Mouse (Mus musculus) midbrain, embryonic 16.5 days (tissue): ENCODE measurements around the gene Cdkal1. TPM values are rescaled to one million over a fixed set of nuclear protein-coding genes. Genes with fewer than 3 reads are reported as not detected.
A peak's percentile ranks its signal among the peaks of the same experiment; 100 is the strongest.

Source experiments
- ATAC-seq: fragments of 200-750 bp; cut with Nextera tagmentation; 2 replicates; pipeline ENCODE4 v1.8.0; 2017; ENCODE audit warnings: moderate TSS enrichment
- H3K27ac ChIP-seq: fragments of 300-500 bp; sonication (generic); 2 replicates; pipeline ENCODE4 v1.5.1; 2014; ENCODE audit warnings: mild to moderate bottlenecking, low read length, mixed read lengths
- H3K27me3 ChIP-seq: fragments of 300-500 bp; sonication (generic); 2 replicates; pipeline ENCODE4 v1.6.1; 2014; ENCODE audit warnings: low read depth, low read length, mixed read lengths; ENCODE audit not compliant: control insufficient read depth, insufficient read depth
- H3K36me3 ChIP-seq: fragments of 300-500 bp; sonication (generic); 2 replicates; pipeline ENCODE4 v1.6.1; 2014; ENCODE audit warnings: mild to moderate bottlenecking, low read length, moderate library complexity, mixed read lengths; ENCODE audit not compliant: control insufficient read depth, insufficient read depth
- H3K4me1 ChIP-seq: fragments of 300-500 bp; sonication (generic); 2 replicates; pipeline ENCODE4 v1.6.1; 2014; ENCODE audit warnings: mild to moderate bottlenecking, low read length, mixed read lengths; ENCODE audit not compliant: control insufficient read depth, insufficient read depth
- H3K4me2 ChIP-seq: fragments of 300-500 bp; sonication (generic); 2 replicates; pipeline ENCODE4 v1.6.1; 2014; ENCODE audit warnings: mild to moderate bottlenecking, low read length, mixed read lengths
- H3K4me3 ChIP-seq: fragments of 300-500 bp; sonication (generic); 2 replicates; pipeline ENCODE4 v1.5.1; 2014; ENCODE audit warnings: low read depth, mild to moderate bottlenecking, low read length, moderate library complexity, mixed read lengths
- H3K9ac ChIP-seq: fragments of 300-500 bp; sonication (generic); 2 replicates; pipeline ENCODE4 v1.6.1; 2014; ENCODE audit warnings: low read depth, low read length, mixed read lengths
- H3K9me3 ChIP-seq: fragments of 300-500 bp; sonication (generic); replicated peaks from 2 replicates; pipeline ENCODE4 v1.6.1; 2014; ENCODE audit warnings: mild to moderate bottlenecking, low read length, mixed read lengths; ENCODE audit not compliant: control insufficient read depth, poor library complexity, severe bottlenecking
- WGBS: fragments of 180-500 bp; shearing (Covaris S2); extraction: QIAGEN DNeasy Blood & Tissue Kit; methylation state at CpG from one replicate; pipeline ENCODE4 v1.1.7; 2014; 5-methylcytosine and 5-hydroxymethylcytosine counted together
- polyA plus RNA-seq: library from polyadenylated mRNA; unstranded; fragments of >200 nt; fragmentation: Nextera tagmentation; extraction: Ambion mirVana; gene quantifications from 2 replicates; pipeline ENCODE4 v1.2.1, GENCODE M21; 2015

Gene Cdkal1
- polyA plus RNA-seq, 1 experiment from 2014 or later = 21.4 TPM

GRCm38 (mm10) chr13:29399908-29400307 is 455.6 kb downstream of the Cdkal1 start:
- peak; percentile 65 for ATAC-seq

GRCm38 (mm10) chr13:29398456-29398855 is 457.0 kb downstream of the Cdkal1 start:
- H3K9me3 ChIP-seq = no peaks in the 10 kb centered on the region
- no peaks in the 10 kb centered on the region for H3K27me3 ChIP-seq
- H3K27ac ChIP-seq = no peak overlapping the region
- H3K4me2 ChIP-seq = no peak overlapping the region
- whole genome bisulfite sequencing = 64% methylated on average over 2 of the region's 2 CpGs
- H3K4me1 ChIP-seq = no peaks in the 10 kb centered on the region; the same call in 1 of the 2 replicates
- ATAC-seq = no peak
- H3K36me3 ChIP-seq = no peaks in the 10 kb centered on the region
- no peak overlapping the region for H3K4me3 ChIP-seq
- no peak overlapping the region for H3K9ac ChIP-seq

More at GRCm38 (mm10) chr13:29399908-29400307, 455.6 kb downstream of the Cdkal1 start:
- H3K36me3 ChIP-seq = no peaks in the 10 kb centered on the region
- no peak overlapping the region for H3K27ac ChIP-seq
- no peak overlapping the region for H3K4me3 ChIP-seq
- H3K9me3 ChIP-seq = no peaks in the 10 kb centered on the region
- no peak overlapping the region for H3K4me2 ChIP-seq
- no peak overlapping the region for H3K9ac ChIP-seq
- no peaks in the 10 kb centered on the region; the same call in 1 of the 2 replicates for H3K4me1 ChIP-seq
- no peaks in the 10 kb centered on the region for H3K27me3 ChIP-seq
- 62% methylated on average over 5 of the region's 5 CpGs for WGBS

GRCm38 (mm10) chr13:29395694-29396093 is 459.8 kb downstream of the Cdkal1 start:
- no peak overlapping the region for H3K27ac ChIP-seq
- H3K27me3 ChIP-seq = no peaks in the 10 kb centered on the region
- no peaks in the 10 kb centered on the region; the same call in 1 of the 2 replicates for H3K4me1 ChIP-seq
- H3K4me2 ChIP-seq = no peak overlapping the region
- no peak overlapping the region for H3K4me3 ChIP-seq
- no peaks in the 10 kb centered on the region for H3K9me3 ChIP-seq
- H3K9ac ChIP-seq = no peak overlapping the region
- 80% methylated on average over 4 of the region's 4 CpGs for WGBS
- no peaks in the 10 kb centered on the region for H3K36me3 ChIP-seq
- ATAC-seq = no peak

GRCm38 (mm10) chr13:29390025-29390424 is 465.4 kb downstream of the Cdkal1 start:
- no peaks in the 10 kb centered on the region for H3K36me3 ChIP-seq
- H3K4me1 ChIP-seq = no peaks in the 10 kb centered on the region
- no peak overlapping the region for H3K4me3 ChIP-seq
- no peak for ATAC-seq
- H3K9ac ChIP-seq = no peak overlapping the region
- no peaks in the 10 kb centered on the region for H3K9me3 ChIP-seq
- H3K27ac ChIP-seq = no peak overlapping the region
- 84% methylated on average over 5 of the region's 5 CpGs for WGBS
- H3K27me3 ChIP-seq = no peaks in the 10 kb centered on the region
- no peak overlapping the region for H3K4me2 ChIP-seq

GRCm38 (mm10) chr13:29388918-29389317 is 466.6 kb downstream of the Cdkal1 start:
- 84% methylated on average over 3 of the region's 3 CpGs for WGBS
- H3K4me3 ChIP-seq = no peak overlapping the region
- no peaks in the 10 kb centered on the region for H3K9me3 ChIP-seq
- no peak for ATAC-seq
- H3K9ac ChIP-seq = no peak overlapping the region
- H3K4me1 ChIP-seq = no peaks in the 10 kb centered on the region
- no peaks in the 10 kb centered on the region for H3K27me3 ChIP-seq
- H3K4me2 ChIP-seq = no peak overlapping the region
- no peak overlapping the region for H3K27ac ChIP-seq
- H3K36me3 ChIP-seq = no peaks in the 10 kb centered on the region

- Histone ChIP-seq H3K9me3 (no peaks in the 10 kb centered on the region), H3K4me1 (peaks cover 5% of the 10 kb centered on the region; the same call in 1 of the 2 replicates), H3K4me2 (no peak overlapping the region), H3K27me3 (no peaks in the 10 kb centered on the region), H3K9ac (no peak overlapping the region), H3K4me3 (no peak overlapping the region), H3K27ac (no peak overlapping the region), H3K36me3 (no peaks in the 10 kb centered on the region)
- no peak for ATAC-seq
- WGBS = 86% methylated on average over 2 of the region's 2 CpGs
These were observed 477.9 kb downstream of the Cdkal1 start for GRCm38 (mm10) chr13:29377572-29377971.

GRCm38 (mm10) chr13:29371916-29372315 is 483.6 kb downstream of the Cdkal1 start:
- Histone ChIP-seq H3K4me1 (peaks cover 22% of the 10 kb centered on the region), H3K4me3 (no peak overlapping the region), H3K36me3 (no peaks in the 10 kb centered on the region), H3K27ac (peak overlapping the region; percentile 71), H3K4me2 (no peak overlapping the region), H3K27me3 (no peaks in the 10 kb centered on the region), H3K9ac (peak overlapping the region; percentile 21; the same call in 1 of the 2 replicates), H3K9me3 (no peaks in the 10 kb centered on the region)
- 12% methylated on average over 3 of the region's 3 CpGs for WGBS
- ATAC-seq = no peak

GRCm38 (mm10) chr13:29371466-29371771 is 484.1 kb downstream of the Cdkal1 start:
- H3K36me3 ChIP-seq = no peaks in the 10 kb centered on the region
- peaks cover 22% of the 10 kb centered on the region for H3K4me1 ChIP-seq
- H3K4me3 ChIP-seq = no peak overlapping the region
- 7% methylated on average over 4 of the region's 4 CpGs for WGBS
- peak; percentile 32; the same call in 1 of the 2 replicates for ATAC-seq
- no peak overlapping the region for H3K9ac ChIP-seq
- H3K4me2 ChIP-seq = peak overlapping the region; percentile 13; the same call in 1 of the 2 replicates
- H3K27me3 ChIP-seq = no peaks in the 10 kb centered on the region
- no peaks in the 10 kb centered on the region for H3K9me3 ChIP-seq
- peak overlapping the region; percentile 85 for H3K27ac ChIP-seq

GRCm38 (mm10) chr13:29370731-29371465 is 484.6 kb downstream of the Cdkal1 start:
- peak overlapping the region; percentile 85 for H3K27ac ChIP-seq
- peaks cover 22% of the 10 kb centered on the region for H3K4me1 ChIP-seq
- peak; percentile 89 for ATAC-seq
- H3K9ac ChIP-seq = no peak overlapping the region
- H3K4me2 ChIP-seq = peak overlapping the region; percentile 13; the same call in 1 of the 2 replicates
- 3% methylated on average over 5 of the region's 5 CpGs for whole genome bisulfite sequencing
- H3K9me3 ChIP-seq = no peaks in the 10 kb centered on the region
- H3K27me3 ChIP-seq = no peaks in the 10 kb centered on the region
- no peaks in the 10 kb centered on the region for H3K36me3 ChIP-seq
- H3K4me3 ChIP-seq = no peak overlapping the region
